Mouse (Mus musculus): ENCODE measurements around the gene Atg4a-ps.

Atg4a-ps gene

GRCm38 (mm10) chr3:103626481-103626880, 19.4 kb downstream of the Atg4a-ps start:
- no peak for DNase-seq

- no peak for DNase-seq
Measured at GRCm38 (mm10) chr3:103625169-103625568, 20.7 kb downstream of the Atg4a-ps start.

GRCm38 (mm10) chr3:103624591-103625051, 21.2 kb downstream of the Atg4a-ps start:
- DNase-seq: no peak

- no peak for DNase-seq
Measured at GRCm38 (mm10) chr3:103623893-103624470, 21.9 kb downstream of the Atg4a-ps start.

- DNase-seq: no peak
Measured at GRCm38 (mm10) chr3:103620101-103620500, 25.8 kb downstream of the Atg4a-ps start.

GRCm38 (mm10) chr3:103616981-103617380, 28.9 kb downstream of the Atg4a-ps start:
- DNase-seq: peak in 1 of 2 experiments; percentile 11

GRCm38 (mm10) chr3:103615621-103616020, 30.2 kb downstream of the Atg4a-ps start:
- no peak for DNase-seq

GRCm38 (mm10) chr3:103612636-103613355, 33.1 kb downstream of the Atg4a-ps start:
- DNase-seq: no peak

- DNase-seq: no peak
Measured at GRCm38 (mm10) chr3:103610231-103610630, 35.6 kb downstream of the Atg4a-ps start.

- no peak for DNase-seq
Measured at GRCm38 (mm10) chr3:103606660-103607595, 38.9 kb downstream of the Atg4a-ps start.

- no peak for DNase-seq
Measured at GRCm38 (mm10) chr3:103606045-103606597, 39.7 kb downstream of the Atg4a-ps start.

GRCm38 (mm10) chr3:103601561-103601960, 44.3 kb downstream of the Atg4a-ps start:
- peak; percentile 16 to 23 for DNase-seq

GRCm38 (mm10) chr3:103601011-103601410, 44.9 kb downstream of the Atg4a-ps start:
- DNase-seq: peak in 1 of 2 experiments; percentile 12

GRCm38 (mm10) chr3:103597586-103597985, 48.3 kb downstream of the Atg4a-ps start:
- no peak for DNase-seq

- DNase-seq: no peak
Measured at GRCm38 (mm10) chr3:103595271-103595810, 50.5 kb downstream of the Atg4a-ps start.
